Mouse (Mus musculus) testis, adult 2 months (tissue): ENCODE data around the gene Cela3b. TPM values are rescaled to one million over a fixed set of nuclear protein-coding genes. Genes with fewer than 3 reads are reported as not detected.
A peak's percentile ranks its signal among the peaks of the same experiment; 100 is the strongest.
"Not testable (repeated sequence)": the region's sequence is repeated elsewhere in the genome, so short reads cannot be mapped to it uniquely, and the experiment has no call there.

Experiments used
- H3K27ac ChIP-seq: fragments of 200-500 bp; 2 replicates; pipeline ENCODE4 v1.5.1; 2012; ENCODE audit warnings: low read depth, low read length; ENCODE audit not compliant: control insufficient read depth, insufficient read depth
- H3K27me3 ChIP-seq: fragments of 200-500 bp; 2 replicates; pipeline ENCODE4 v1.6.1; 2012; ENCODE audit warnings: mild to moderate bottlenecking, low read length, moderate library complexity; ENCODE audit not compliant: control insufficient read depth, insufficient read depth
- H3K36me3 ChIP-seq: fragments of 200-500 bp; 2 replicates; pipeline ENCODE4 v1.6.1; 2012; ENCODE audit warnings: mild to moderate bottlenecking, low read length; ENCODE audit not compliant: control insufficient read depth, insufficient read depth
- H3K4me1 ChIP-seq: fragments of 200-500 bp; 2 replicates; pipeline ENCODE4 v1.6.1; 2012; ENCODE audit warnings: low read length; ENCODE audit not compliant: control insufficient read depth, insufficient read depth
- H3K4me3 ChIP-seq: fragments of 200-500 bp; 2 replicates; pipeline ENCODE4 v1.5.1; 2012; ENCODE audit warnings: low read depth, mild to moderate bottlenecking, low read length, moderate library complexity, mixed read lengths; ENCODE audit not compliant: control insufficient read depth
- CTCF ChIP-seq: fragments of 200-500 bp; IDR thresholded peaks from 2 replicates; pipeline ENCODE4 v1.5.1; 2012; ENCODE audit warnings: low read depth, mild to moderate bottlenecking, inconsistent platforms, low read length, moderate library complexity; ENCODE audit not compliant: control insufficient read depth, insufficient read depth, insufficient replicate concordance
- POLR2A ChIP-seq: fragments of 200-500 bp; IDR thresholded peaks from 2 replicates; pipeline ENCODE4 v1.6.1; 2012; ENCODE audit warnings: low read depth, mild to moderate bottlenecking, inconsistent platforms, low read length, moderate library complexity; ENCODE audit not compliant: control insufficient read depth
- polyA plus RNA-seq: library from polyadenylated mRNA; depleted of rRNA; stranded (reverse); fragments of >200 nt; gene quantifications from 2 replicates; pipeline ENCODE4 v1.2.3, GENCODE M21; 2012

Cela3b gene
- polyA plus RNA-seq, 1 experiment: 3.3 TPM

GRCm38 (mm10) chr4:137438842-137439241 lies 8.5 kb upstream of the Cela3b start:
- Histone ChIP-seq H3K4me1 (no peaks in the 10 kb centered on the region), H3K4me3 (no peak overlapping the region), H3K27me3 (no peaks in the 10 kb centered on the region), H3K27ac (no peak overlapping the region), H3K36me3 (no peaks in the 10 kb centered on the region)
- TF ChIP-seq POLR2A (no peak), CTCF (no peak)

- H3K27me3 ChIP-seq: no peaks in the 10 kb centered on the region
- no peaks in the 10 kb centered on the region for H3K36me3 ChIP-seq
- H3K27ac ChIP-seq: no peak overlapping the region
- no peak for TF ChIP-seq POLR2A
- TF ChIP-seq CTCF: no peak
- H3K4me3 ChIP-seq: no peak overlapping the region
- no peaks in the 10 kb centered on the region for H3K4me1 ChIP-seq
Observed at GRCm38 (mm10) chr4:137436979-137437669, 6.8 kb upstream of the Cela3b start.

GRCm38 (mm10) chr4:137432700-137433550 lies 2.6 kb upstream of the Cela3b start:
- H3K27ac ChIP-seq: peak overlapping the region; percentile 44
- H3K4me1 ChIP-seq, H3K36me3 ChIP-seq, H3K27me3 ChIP-seq, H3K4me3 ChIP-seq: not testable (repeated sequence)

- no peaks in the 10 kb centered on the region for H3K4me1 ChIP-seq
- H3K27ac ChIP-seq: no peak overlapping the region
- H3K4me3 ChIP-seq: no peak overlapping the region
- H3K27me3 ChIP-seq: no peaks in the 10 kb centered on the region
- H3K36me3 ChIP-seq: no peaks in the 10 kb centered on the region
- TF ChIP-seq CTCF (no peak), POLR2A (no peak)
Observed at GRCm38 (mm10) chr4:137417712-137418564, 12.4 kb downstream of the Cela3b start.

GRCm38 (mm10) chr4:137414936-137415335 lies 15.4 kb downstream of the Cela3b start:
- Histone ChIP-seq H3K27ac (no peak overlapping the region), H3K27me3 (no peaks in the 10 kb centered on the region), H3K4me1 (no peaks in the 10 kb centered on the region), H3K36me3 (no peaks in the 10 kb centered on the region), H3K4me3 (no peak overlapping the region)
- TF ChIP-seq POLR2A: no peak
- no peak for TF ChIP-seq CTCF

- 0 out of 2 replicates have a peak overlapping the region, but pooled peaks have one; percentile 13 for H3K27ac ChIP-seq
- not testable (repeated sequence) for H3K4me3 ChIP-seq, H3K36me3 ChIP-seq, H3K27me3 ChIP-seq, H3K4me1 ChIP-seq
Observed at GRCm38 (mm10) chr4:137412185-137412709, 18.1 kb downstream of the Cela3b start.

GRCm38 (mm10) chr4:137409691-137410090 lies 20.6 kb downstream of the Cela3b start, which contains the start of gene Cela3a:
Gene Cela3a, minus strand, starts transcription at chr4:137409791.
- no peaks in the 10 kb centered on the region for H3K4me1 ChIP-seq
- TF ChIP-seq CTCF: no peak
- no peak for TF ChIP-seq POLR2A
- H3K27ac ChIP-seq: no peak within 1 kb of the TSS
- no peak within 1 kb of the TSS for H3K4me3 ChIP-seq
- no peaks in the 10 kb centered on the region for H3K27me3 ChIP-seq
- H3K36me3 ChIP-seq: no peaks in the 10 kb centered on the region
